Mouse (Mus musculus): ENCODE results near the gene Nf2. TPM values are rescaled to one million over a fixed set of nuclear protein-coding genes. Genes with fewer than 3 reads are reported as not detected.
A peak's percentile ranks its signal among the peaks of the same experiment; 100 is the strongest.

The Nf2 gene
- polyA plus RNA-seq, 1 experiment from 2014 or later, result 68.1 TPM

GRCm38 (mm10) chr11:4761991-4762390 lies 87.3 kb downstream of the Nf2 start:
- Histone ChIP-seq H3K4me3 (ENCODE audit: low read length) (no peak overlapping the region), H3K36me3 (ENCODE audit: control insufficient read depth, insufficient read depth, low read length) (no peaks in the 10 kb centered on the region), H3K9me3 (ENCODE audit: control insufficient read depth, low read length) (no peaks in the 10 kb centered on the region), H3K4me1 (ENCODE audit: control insufficient read depth, insufficient read depth, low read depth, low read length) (peaks cover 13% of the 10 kb centered on the region; the same call in 1 of the 2 replicates), H3K27me3 (replicated peaks; ENCODE audit: control insufficient read depth, insufficient read depth, low read length) (no peaks in the 10 kb centered on the region), H3K27ac (ENCODE audit: low read depth, low read length) (no peak overlapping the region), H3K9ac (ENCODE audit: low read depth, low read length) (no peak overlapping the region), H3K4me2 (ENCODE audit: low read length) (no peak overlapping the region)
- ATAC-seq, result no peak
- 13% methylated on average over 6 of the region's 6 CpGs for WGBS

- no peak overlapping the region for H3K4me3 ChIP-seq (ENCODE audit: low read length)
- H3K4me1 ChIP-seq (ENCODE audit: control insufficient read depth, insufficient read depth, low read depth, low read length), result peaks cover 15% of the 10 kb centered on the region; the same call in 1 of the 2 replicates
- ATAC-seq, result 0 out of 2 replicates have a peak, but pooled peaks have one; percentile 15
- no peaks in the 10 kb centered on the region; the same call in 1 of the 2 replicates for H3K27me3 ChIP-seq (replicated peaks; ENCODE audit: control insufficient read depth, insufficient read depth, low read length)
- H3K4me2 ChIP-seq (ENCODE audit: low read length), result no peak overlapping the region
- H3K36me3 ChIP-seq (ENCODE audit: control insufficient read depth, insufficient read depth, low read length), result no peaks in the 10 kb centered on the region
- no peak overlapping the region for H3K9ac ChIP-seq (ENCODE audit: low read depth, low read length)
- H3K9me3 ChIP-seq (ENCODE audit: control insufficient read depth, low read length), result no peaks in the 10 kb centered on the region
- no peak overlapping the region for H3K27ac ChIP-seq (ENCODE audit: low read depth, low read length)
- 12% methylated on average over 4 of the region's 4 CpGs for WGBS
Observed at GRCm38 (mm10) chr11:4760438-4760837, 88.9 kb downstream of the Nf2 start.

- no peak for ATAC-seq
- 20% methylated on average over 4 of the region's 4 CpGs for WGBS
- H3K36me3 ChIP-seq (ENCODE audit: control insufficient read depth, insufficient read depth, low read length), result no peaks in the 10 kb centered on the region
- no peaks in the 10 kb centered on the region; the same call in 1 of the 2 replicates for H3K27me3 ChIP-seq (replicated peaks; ENCODE audit: control insufficient read depth, insufficient read depth, low read length)
- no peak overlapping the region for H3K4me2 ChIP-seq (ENCODE audit: low read length)
- no peak overlapping the region for H3K9ac ChIP-seq (ENCODE audit: low read depth, low read length)
- peaks cover 10% of the 10 kb centered on the region; the same call in 1 of the 2 replicates for H3K4me1 ChIP-seq (ENCODE audit: control insufficient read depth, insufficient read depth, low read depth, low read length)
- H3K9me3 ChIP-seq (ENCODE audit: control insufficient read depth, low read length), result no peaks in the 10 kb centered on the region
- no peak overlapping the region for H3K27ac ChIP-seq (ENCODE audit: low read depth, low read length)
- no peak overlapping the region for H3K4me3 ChIP-seq (ENCODE audit: low read length)
Observed at GRCm38 (mm10) chr11:4757789-4758158, 91.6 kb downstream of the Nf2 start.

GRCm38 (mm10) chr11:4756984-4757788 lies 92.2 kb downstream of the Nf2 start:
- 0 out of 2 replicates have a peak, but pooled peaks have one; percentile 14 for ATAC-seq
- WGBS, result 56% methylated on average over 11 of the region's 11 CpGs
- Histone ChIP-seq H3K4me2 (ENCODE audit: low read length) (no peak overlapping the region), H3K27ac (ENCODE audit: low read depth, low read length) (no peak overlapping the region), H3K4me3 (ENCODE audit: low read length) (no peak overlapping the region), H3K9ac (ENCODE audit: low read depth, low read length) (no peak overlapping the region), H3K9me3 (ENCODE audit: control insufficient read depth, low read length) (no peaks in the 10 kb centered on the region), H3K4me1 (ENCODE audit: control insufficient read depth, insufficient read depth, low read depth, low read length) (peaks cover 8% of the 10 kb centered on the region; the same call in 1 of the 2 replicates), H3K27me3 (replicated peaks; ENCODE audit: control insufficient read depth, insufficient read depth, low read length) (no peaks in the 10 kb centered on the region; the same call in 1 of the 2 replicates), H3K36me3 (ENCODE audit: control insufficient read depth, insufficient read depth, low read length) (no peaks in the 10 kb centered on the region)

GRCm38 (mm10) chr11:4756460-4756859 lies 92.9 kb downstream of the Nf2 start:
- 77% methylated on average over 9 of the region's 9 CpGs for WGBS
- no peak for ATAC-seq
- no peak overlapping the region for H3K9ac ChIP-seq (ENCODE audit: low read depth, low read length)
- no peak overlapping the region for H3K27ac ChIP-seq (ENCODE audit: low read depth, low read length)
- H3K4me3 ChIP-seq (ENCODE audit: low read length), result no peak overlapping the region
- H3K4me2 ChIP-seq (ENCODE audit: low read length), result no peak overlapping the region
- no peaks in the 10 kb centered on the region for H3K36me3 ChIP-seq (ENCODE audit: control insufficient read depth, insufficient read depth, low read length)
- H3K9me3 ChIP-seq (ENCODE audit: control insufficient read depth, low read length), result no peaks in the 10 kb centered on the region
- H3K27me3 ChIP-seq (replicated peaks; ENCODE audit: control insufficient read depth, insufficient read depth, low read length), result no peaks in the 10 kb centered on the region; the same call in 1 of the 2 replicates
- H3K4me1 ChIP-seq (ENCODE audit: control insufficient read depth, insufficient read depth, low read depth, low read length), result peaks cover 8% of the 10 kb centered on the region; the same call in 1 of the 2 replicates

- Histone ChIP-seq H3K4me2 (ENCODE audit: low read length) (no peak overlapping the region), H3K9ac (ENCODE audit: low read depth, low read length) (no peak overlapping the region), H3K4me3 (ENCODE audit: low read length) (no peak overlapping the region), H3K4me1 (ENCODE audit: control insufficient read depth, insufficient read depth, low read depth, low read length) (peaks cover 5% of the 10 kb centered on the region; the same call in 1 of the 2 replicates), H3K9me3 (ENCODE audit: control insufficient read depth, low read length) (no peaks in the 10 kb centered on the region), H3K36me3 (ENCODE audit: control insufficient read depth, insufficient read depth, low read length) (no peaks in the 10 kb centered on the region), H3K27ac (ENCODE audit: low read depth, low read length) (no peak overlapping the region), H3K27me3 (replicated peaks; ENCODE audit: control insufficient read depth, insufficient read depth, low read length) (peaks cover 5% of the 10 kb centered on the region; the same call in 1 of the 2 replicates)
- ATAC-seq, result no peak
- 58% methylated on average over 11 of the region's 11 CpGs for WGBS
Observed at GRCm38 (mm10) chr11:4754867-4755266, 94.5 kb downstream of the Nf2 start.

- no peak overlapping the region for H3K27ac ChIP-seq (ENCODE audit: low read depth, low read length)
- H3K36me3 ChIP-seq (ENCODE audit: control insufficient read depth, insufficient read depth, low read length), result no peaks in the 10 kb centered on the region
- peaks cover 5% of the 10 kb centered on the region; the same call in 1 of the 2 replicates for H3K4me1 ChIP-seq (ENCODE audit: control insufficient read depth, insufficient read depth, low read depth, low read length)
- peaks cover 13% of the 10 kb centered on the region for H3K27me3 ChIP-seq (replicated peaks; ENCODE audit: control insufficient read depth, insufficient read depth, low read length)
- H3K9me3 ChIP-seq (ENCODE audit: control insufficient read depth, low read length), result no peaks in the 10 kb centered on the region
- H3K9ac ChIP-seq (ENCODE audit: low read depth, low read length), result no peak overlapping the region
- no peak overlapping the region for H3K4me2 ChIP-seq (ENCODE audit: low read length)
- no peak for ATAC-seq
- WGBS, result 88% methylated on average over 3 of the region's 3 CpGs
- no peak overlapping the region for H3K4me3 ChIP-seq (ENCODE audit: low read length)
Observed at GRCm38 (mm10) chr11:4754036-4754435, 95.3 kb downstream of the Nf2 start.

GRCm38 (mm10) chr11:4752836-4753235 lies 96.5 kb downstream of the Nf2 start:
- Histone ChIP-seq H3K4me1 (ENCODE audit: control insufficient read depth, insufficient read depth, low read depth, low read length) (peaks cover 7% of the 10 kb centered on the region; the same call in 1 of the 2 replicates), H3K4me2 (ENCODE audit: low read length) (no peak overlapping the region), H3K27ac (ENCODE audit: low read depth, low read length) (no peak overlapping the region), H3K9ac (ENCODE audit: low read depth, low read length) (no peak overlapping the region), H3K9me3 (ENCODE audit: control insufficient read depth, low read length) (no peaks in the 10 kb centered on the region), H3K36me3 (ENCODE audit: control insufficient read depth, insufficient read depth, low read length) (no peaks in the 10 kb centered on the region), H3K4me3 (ENCODE audit: low read length) (no peak overlapping the region), H3K27me3 (replicated peaks; ENCODE audit: control insufficient read depth, insufficient read depth, low read length) (peaks cover 24% of the 10 kb centered on the region)
- ATAC-seq, result no peak
- WGBS, result 30% methylated on average over 10 of the region's 10 CpGs

- H3K4me3 ChIP-seq (ENCODE audit: low read length), result no peak overlapping the region
- peaks cover 21% of the 10 kb centered on the region for H3K4me1 ChIP-seq (ENCODE audit: control insufficient read depth, insufficient read depth, low read depth, low read length)
- H3K4me2 ChIP-seq (ENCODE audit: low read length), result no peak overlapping the region
- 23% methylated on average over 9 of the region's 9 CpGs for WGBS
- H3K36me3 ChIP-seq (ENCODE audit: control insufficient read depth, insufficient read depth, low read length), result no peaks in the 10 kb centered on the region
- peaks cover 33% of the 10 kb centered on the region for H3K27me3 ChIP-seq (replicated peaks; ENCODE audit: control insufficient read depth, insufficient read depth, low read length)
- ATAC-seq, result no peak
- H3K9me3 ChIP-seq (ENCODE audit: control insufficient read depth, low read length), result no peaks in the 10 kb centered on the region
- H3K9ac ChIP-seq (ENCODE audit: low read depth, low read length), result no peak overlapping the region
- no peak overlapping the region for H3K27ac ChIP-seq (ENCODE audit: low read depth, low read length)
Observed at GRCm38 (mm10) chr11:4750263-4750662, 99.1 kb downstream of the Nf2 start.
